Mouse (Mus musculus) heart, postnatal 0 days (tissue): ENCODE results near the gene Hs2st1. TPM values are rescaled to one million over a fixed set of nuclear protein-coding genes. Genes with fewer than 3 reads are reported as not detected.

ENCODE experiments used
- ATAC-seq: fragments of 200-750 bp; cut with Nextera tagmentation; 2 replicates; pipeline ENCODE4 v1.8.0; 2017; ENCODE audit warnings: low read depth, moderate number of reproducible peaks, moderate library complexity; ENCODE audit not compliant: insufficient read depth
- DNase-seq: peaks from one replicate; pipeline ENCODE4 v3.0.0-alpha.2; 2016; ENCODE audit warnings: low spot score
- H3K27ac ChIP-seq: fragments of 300-500 bp; sonication (generic); 2 replicates; pipeline ENCODE4 v1.5.1; 2014; ENCODE audit warnings: low read depth, mild to moderate bottlenecking
- H3K27me3 ChIP-seq: fragments of 300-500 bp; sonication (generic); 2 replicates; pipeline ENCODE4 v1.6.1; 2014; ENCODE audit warnings: low read length, mixed read lengths; ENCODE audit not compliant: control insufficient read depth, insufficient read depth
- H3K36me3 ChIP-seq: fragments of 300-500 bp; sonication (generic); replicated peaks from 2 replicates; pipeline ENCODE4 v1.6.1; 2014; ENCODE audit warnings: low read length, mixed read lengths; ENCODE audit not compliant: control insufficient read depth, insufficient read depth
- H3K4me1 ChIP-seq: fragments of 300-500 bp; sonication (generic); 2 replicates; pipeline ENCODE4 v1.6.1; 2014; ENCODE audit warnings: antibody characterized with exemption; ENCODE audit not compliant: control insufficient read depth, insufficient read depth
- H3K4me2 ChIP-seq: fragments of 300-500 bp; sonication (generic); 2 replicates; pipeline ENCODE4 v1.6.1; 2014; ENCODE audit warnings: low read depth, mild to moderate bottlenecking, low read length, moderate library complexity
- H3K4me3 ChIP-seq: fragments of 300-500 bp; sonication (generic); 2 replicates; pipeline ENCODE4 v1.5.1; 2014; ENCODE audit warnings: low read depth, low read length
- H3K9ac ChIP-seq: fragments of 300-500 bp; sonication (generic); replicated peaks from 2 replicates; pipeline ENCODE4 v1.6.1; 2014; ENCODE audit warnings: low read depth, low read length, mixed read lengths
- H3K9me3 ChIP-seq: fragments of 300-500 bp; sonication (generic); replicated peaks from 2 replicates; pipeline ENCODE4 v1.6.1; 2016; ENCODE audit warnings: low read length; ENCODE audit not compliant: control insufficient read depth
- CTCF ChIP-seq: IDR thresholded peaks from 2 replicates; pipeline ENCODE4 v1.5.1; 2016; ENCODE audit warnings: antibody characterized with exemption, control low read depth, low read depth
- EP300 ChIP-seq: IDR thresholded peaks from 2 replicates; pipeline ENCODE4 v1.6.1; 2016; ENCODE audit warnings: antibody characterized with exemption, low read depth
- WGBS: fragments of 180-500 bp; shearing (Covaris S2); extraction: QIAGEN DNeasy Blood & Tissue Kit; methylation state at CpG from one replicate; pipeline ENCODE4 v1.1.7; 2014; 5-methylcytosine and 5-hydroxymethylcytosine counted together
- polyA plus RNA-seq: library from polyadenylated mRNA; unstranded; fragments of >200 nt; fragmentation: Nextera tagmentation; extraction: Ambion mirVana; gene quantifications from 2 replicates; pipeline ENCODE4 v1.2.1, GENCODE M21; 2015
- total RNA-seq: library from RNA; depleted of rRNA; stranded (reverse); fragments of >200 nt; gene quantifications from 2 replicates; pipeline ENCODE4 v1.2.3, GENCODE M21; 2014; ENCODE audit warnings: low replicate concordance

The Hs2st1 gene
- total and polyA plus RNA-seq, 2 experiments from 2014 or later: 3.5 to 9.0 TPM

DNA sequence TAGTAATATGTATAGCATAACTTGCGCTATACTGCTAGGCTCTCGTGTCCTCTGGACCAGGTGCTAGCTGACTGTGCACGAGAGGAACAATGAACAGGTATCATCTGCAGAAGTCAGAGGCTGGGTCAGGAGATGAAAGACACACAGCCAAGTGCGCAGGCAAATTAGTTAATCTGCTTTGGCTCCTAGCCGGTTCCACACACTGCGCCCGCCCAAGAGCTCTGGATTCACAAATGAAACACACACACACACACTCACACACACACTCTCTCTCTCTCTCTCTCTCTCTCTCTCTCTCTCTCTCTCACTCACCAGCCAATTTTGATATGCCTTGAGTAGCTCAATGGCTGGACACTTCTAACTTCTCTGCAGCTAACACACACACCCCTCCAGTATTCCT lies 42.1 kb downstream of the Hs2st1 start:
- no peaks in the 10 kb centered on the region for H3K9me3 ChIP-seq
- H3K4me1 ChIP-seq: peaks cover 4% of the 10 kb centered on the region
- TF ChIP-seq EP300 (no peak), CTCF (no peak)
- DNase-seq: no peak
- no peak overlapping the region for H3K9ac ChIP-seq
- no peaks in the 10 kb centered on the region for H3K36me3 ChIP-seq
- H3K4me2 ChIP-seq: no peak overlapping the region
- H3K27me3 ChIP-seq: no peaks in the 10 kb centered on the region
- no peak overlapping the region for H3K4me3 ChIP-seq
- no peak; the same call in 1 of the 2 replicates for ATAC-seq
- H3K27ac ChIP-seq: no peak overlapping the region
- 70% methylated on average over 7 of the region's 7 CpGs for WGBS

DNA sequence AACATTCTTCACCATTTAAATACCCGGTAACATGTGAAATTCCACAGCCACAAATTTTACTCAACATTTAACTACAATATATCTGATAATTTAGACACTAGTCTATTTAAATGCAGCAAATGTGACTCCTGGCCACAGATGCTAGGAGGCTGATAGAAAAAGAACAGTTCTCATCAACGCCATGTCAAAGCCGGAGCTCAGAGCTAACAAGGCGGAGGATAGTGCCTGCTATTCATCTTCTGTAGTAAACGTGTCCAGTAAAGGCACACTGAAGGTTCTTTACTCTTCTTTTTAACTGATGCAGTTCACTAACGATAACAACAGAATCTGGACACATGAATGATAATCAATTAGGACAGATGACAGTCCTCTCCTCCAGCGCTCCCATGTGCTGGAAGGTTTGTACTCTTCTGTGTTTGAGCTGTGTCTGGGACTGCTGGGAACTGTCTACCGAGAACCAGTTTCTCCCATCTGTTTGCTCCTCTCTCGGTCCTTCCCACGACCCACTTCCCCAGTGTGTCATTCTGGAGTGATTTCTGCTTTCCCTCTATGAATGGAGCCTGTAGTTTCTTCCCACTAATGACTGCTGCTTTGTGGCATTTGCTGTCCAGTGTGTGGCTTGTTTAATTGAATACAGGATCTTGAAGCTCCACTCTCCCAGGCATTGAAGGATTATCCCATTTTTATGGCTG lies 50.3 kb downstream of the Hs2st1 start:
- Histone ChIP-seq H3K4me1 (no peaks in the 10 kb centered on the region), H3K36me3 (no peaks in the 10 kb centered on the region), H3K27ac (no peak overlapping the region), H3K4me2 (no peak overlapping the region), H3K4me3 (no peak overlapping the region), H3K27me3 (no peaks in the 10 kb centered on the region), H3K9me3 (no peaks in the 10 kb centered on the region), H3K9ac (no peak overlapping the region)
- DNase-seq: no peak
- TF ChIP-seq EP300 (no peak), CTCF (no peak)
- 71% methylated on average over 10 of the region's 10 CpGs for WGBS
- no peak for ATAC-seq

DNA sequence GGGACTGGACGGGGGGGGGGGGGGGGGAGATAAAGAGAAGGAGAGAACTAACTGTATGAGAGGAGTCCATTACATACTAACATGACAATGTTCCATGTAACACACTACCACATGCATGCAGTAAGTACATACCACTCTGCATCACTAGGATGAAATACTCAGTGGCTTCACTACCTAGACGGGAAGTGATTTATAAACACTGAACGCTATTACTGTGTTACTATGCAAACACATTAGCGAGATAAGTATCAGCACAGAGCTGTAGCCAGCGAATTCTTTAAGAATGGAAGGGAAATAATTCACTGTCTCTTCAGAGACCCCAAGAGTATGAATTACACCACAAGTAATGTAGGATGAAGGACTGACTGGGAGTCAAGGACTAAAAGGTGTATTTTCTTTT lies 51.1 kb downstream of the Hs2st1 start:
- Histone ChIP-seq H3K9ac (no peak overlapping the region), H3K4me1 (no peaks in the 10 kb centered on the region), H3K9me3 (no peaks in the 10 kb centered on the region), H3K4me2 (no peak overlapping the region), H3K27me3 (no peaks in the 10 kb centered on the region), H3K27ac (no peak overlapping the region), H3K4me3 (no peak overlapping the region), H3K36me3 (no peaks in the 10 kb centered on the region)
- TF ChIP-seq EP300 (no peak), CTCF (no peak)
- DNase-seq: no peak
- 74% methylated on average over 5 of the region's 5 CpGs for WGBS
- ATAC-seq: no peak

DNA sequence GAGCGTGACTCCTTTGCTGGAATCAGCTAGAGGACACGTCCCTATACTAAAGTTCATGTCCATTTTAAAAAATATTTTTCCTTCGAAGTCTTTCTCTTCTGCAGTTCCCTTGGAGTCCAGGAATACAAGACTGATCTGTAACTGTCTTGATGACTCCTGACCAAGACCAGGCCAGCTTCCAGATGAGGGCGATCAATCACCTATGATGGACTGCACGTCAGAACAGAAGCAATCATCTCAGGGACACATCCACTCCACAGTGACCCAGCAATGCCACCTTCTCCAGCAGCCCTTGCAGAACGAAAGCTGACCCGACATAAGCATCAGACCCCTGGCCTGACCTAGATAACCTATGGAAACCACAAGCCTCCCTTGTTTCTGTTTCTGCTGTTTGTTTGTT lies 54.7 kb downstream of the Hs2st1 start:
- H3K9me3 ChIP-seq: no peaks in the 10 kb centered on the region
- no peaks in the 10 kb centered on the region for H3K27me3 ChIP-seq
- no peak overlapping the region for H3K4me2 ChIP-seq
- H3K27ac ChIP-seq: no peak overlapping the region
- no peak for ATAC-seq
- H3K36me3 ChIP-seq: no peaks in the 10 kb centered on the region
- DNase-seq: no peak
- H3K4me3 ChIP-seq: no peak overlapping the region
- no peak overlapping the region for H3K9ac ChIP-seq
- 79% methylated on average over 7 of the region's 7 CpGs for WGBS
- TF ChIP-seq CTCF (no peak), EP300 (no peak)
- H3K4me1 ChIP-seq: 0 out of 2 replicates have a peak, but pooled peaks cover 3% of the 10 kb centered on the region

DNA sequence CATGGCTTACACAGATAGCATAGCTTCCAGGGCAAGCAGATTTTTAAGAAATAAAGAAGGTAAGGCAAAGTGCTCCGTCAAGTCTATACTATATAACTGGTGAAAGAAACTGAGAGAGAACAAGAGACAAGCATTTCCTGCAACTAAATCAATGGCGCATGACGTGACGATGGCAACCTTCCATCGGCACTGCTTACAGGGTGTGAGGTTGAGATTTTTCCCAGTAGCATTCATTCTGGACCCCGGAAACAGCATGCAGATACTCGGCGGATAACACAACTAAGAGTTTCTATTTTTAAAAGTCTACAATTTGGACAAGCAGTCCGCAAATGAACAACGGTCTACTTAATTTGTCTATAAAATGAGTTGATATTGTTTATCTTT lies 55.9 kb downstream of the Hs2st1 start:
- no peak for DNase-seq
- H3K36me3 ChIP-seq: no peaks in the 10 kb centered on the region
- H3K27me3 ChIP-seq: no peaks in the 10 kb centered on the region
- no peak for ATAC-seq
- TF ChIP-seq CTCF (no peak), EP300 (no peak)
- H3K9ac ChIP-seq: no peak overlapping the region
- H3K4me3 ChIP-seq: no peak overlapping the region
- no peak overlapping the region for H3K4me2 ChIP-seq
- H3K27ac ChIP-seq: no peak overlapping the region
- no peaks in the 10 kb centered on the region for H3K9me3 ChIP-seq
- 78% methylated on average over 10 of the region's 10 CpGs for WGBS
- 0 out of 2 replicates have a peak, but pooled peaks cover 3% of the 10 kb centered on the region for H3K4me1 ChIP-seq
